13 mouse cellular contexts compared by ENCODE assay signal in the genomic region with DNA sequence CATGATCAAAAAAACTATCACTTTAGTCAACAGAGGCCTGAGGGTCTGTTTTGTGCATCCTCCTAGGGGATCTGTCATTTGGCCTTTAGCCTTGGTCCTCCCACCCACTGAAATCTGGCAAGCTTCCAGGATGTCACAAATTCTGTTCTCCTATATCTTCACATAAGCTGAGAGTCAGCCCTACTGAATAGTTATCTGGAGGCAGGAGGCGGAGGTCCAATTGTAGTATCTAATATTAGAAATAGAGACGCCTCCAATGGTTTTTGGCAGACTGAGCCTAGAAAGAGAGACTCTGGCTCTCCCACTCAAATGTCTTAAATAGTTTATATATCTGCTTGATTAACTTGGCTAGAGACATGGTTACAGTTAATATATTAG.
DNase-seq lines count a peak whose midpoint lies in the region; ATAC-seq and TF ChIP-seq lines count a peak whose summit lies in the region.
"Had no signal": no experiment of that assay in that cellular context is flagged by ENCODE, and none has a peak within 500 bp of the region (broad histone marks: within the 10 kb centered on the region; RNA-seq: fewer than 3 reads in every experiment).

No protein-coding gene starts in this region.

- H3K36me3 ChIP-seq in kidney, postnatal 0 days (ENCODE audit: insufficient read depth, low read length) = no peaks in the 10 kb centered on the region
- no peaks in the 10 kb centered on the region for H3K36me3 ChIP-seq in hindbrain, embryonic 11.5 days (ENCODE audit: control insufficient read depth, insufficient read depth, low read length)
- H3K36me3 ChIP-seq: G1E; intestine, embryonic 15.5 days; liver, embryonic 13.5 days had no signal

- no peak for TF ChIP-seq POLR2A in cortical plate, adult 2 months (IDR thresholded peaks at IDR 0.05; ENCODE audit: extremely low read depth, insufficient read depth, low read length)

- no peaks in the 10 kb centered on the region for H3K9me3 ChIP-seq in kidney, postnatal 0 days (replicated peaks; ENCODE audit: low read length)
- no peaks in the 10 kb centered on the region for H3K9me3 ChIP-seq in hindbrain, embryonic 11.5 days (ENCODE audit: control insufficient read depth, low read length)
- H3K9me3 ChIP-seq: G1E; intestine, embryonic 15.5 days; liver, embryonic 13.5 days had no signal

- ATAC-seq in kidney, postnatal 0 days (replicated peaks; ENCODE audit: low FRiP score, low read depth) = peak; percentile 74; the same call in 1 of the 2 replicates
- ATAC-seq in hindbrain, embryonic 11.5 days (ENCODE audit: low FRiP score) = no peak
- ATAC-seq: intestine, embryonic 15.5 days had no signal

- H3K9ac ChIP-seq in kidney, postnatal 0 days (ENCODE audit: low read depth, low read length) = no peak overlapping the region
- H3K9ac ChIP-seq in hindbrain, embryonic 11.5 days (ENCODE audit: low read depth, low read length) = no peak overlapping the region
- H3K9ac ChIP-seq: intestine, embryonic 15.5 days; liver, embryonic 13.5 days had no signal

- 29% methylated on average over 2 of the region's 2 CpGs for WGBS in kidney, postnatal 0 days
- 85% methylated on average over 2 of the region's 2 CpGs for WGBS in hindbrain, embryonic 11.5 days

- TF ChIP-seq CTCF in kidney, postnatal 0 days (IDR thresholded peaks at IDR 0.05; ENCODE audit: low read depth) = no peak
- no peak for TF ChIP-seq CTCF in cortical plate, adult 2 months (IDR thresholded peaks at IDR 0.05; ENCODE audit: extremely low read depth, insufficient read depth, low read length)

- no peak overlapping the region for H3K27ac ChIP-seq in kidney, postnatal 0 days
- H3K27ac ChIP-seq in cortical plate, adult 2 months (ENCODE audit: insufficient read depth, low read length) = 0 out of 2 replicates have a peak overlapping the region, but pooled peaks have one; percentile 12
- H3K27ac ChIP-seq in hindbrain, embryonic 11.5 days (ENCODE audit: low read depth, low read length) = no peak overlapping the region
- H3K27ac ChIP-seq: intestine, embryonic 15.5 days; liver, embryonic 13.5 days had no signal

- no peaks in the 10 kb centered on the region for H3K4me1 ChIP-seq in kidney, postnatal 0 days (replicated peaks; ENCODE audit: insufficient read depth, low read length)
- H3K4me1 ChIP-seq in cortical plate, adult 2 months (ENCODE audit: control insufficient read depth, insufficient read depth, low read length) = no peaks in the 10 kb centered on the region
- H3K4me1 ChIP-seq in hindbrain, embryonic 11.5 days (replicated peaks; ENCODE audit: control insufficient read depth, insufficient read depth, low read length) = no peaks in the 10 kb centered on the region
- H3K4me1 ChIP-seq: intestine, embryonic 15.5 days; liver, embryonic 13.5 days had no signal

- no peaks in the 10 kb centered on the region for H3K27me3 ChIP-seq in kidney, postnatal 0 days (ENCODE audit: insufficient read depth, low read length)
- H3K27me3 ChIP-seq in hindbrain, embryonic 11.5 days (ENCODE audit: control insufficient read depth, insufficient read depth, low read length) = no peaks in the 10 kb centered on the region
- H3K27me3 ChIP-seq: intestine, embryonic 15.5 days; liver, embryonic 13.5 days had no signal

- H3K4me3 ChIP-seq in kidney, postnatal 0 days (replicated peaks; ENCODE audit: low read depth, low read length) = no peak overlapping the region
- no peak overlapping the region for H3K4me3 ChIP-seq in cortical plate, adult 2 months (ENCODE audit: insufficient read depth, low read length)
- no peak overlapping the region for H3K4me3 ChIP-seq in hindbrain, embryonic 11.5 days (ENCODE audit: low read depth, low read length)
- H3K4me3 ChIP-seq: intestine, embryonic 15.5 days; liver, embryonic 13.5 days had no signal

- no peak overlapping the region for H3K4me2 ChIP-seq in kidney, postnatal 0 days (ENCODE audit: low read length)
- H3K4me2 ChIP-seq in hindbrain, embryonic 11.5 days (replicated peaks; ENCODE audit: low read depth, low read length) = no peak overlapping the region
- H3K4me2 ChIP-seq: intestine, embryonic 15.5 days; liver, embryonic 13.5 days had no signal

- DNase-seq in kidney, postnatal 0 days (ENCODE audit: low spot score) = peak; percentile 82
- DNase-seq in kidney, adult 9 months = no peak
- peak; percentile 72 for DNase-seq in brain, adult 2 months (ENCODE audit: low read depth, low spot score)
- peak; percentile 28 to 44 for DNase-seq in left cerebral cortex, adult 9 months (ENCODE audit: low spot score in 2 of 2)
- no peak for DNase-seq in thymus, postnatal 10 days (ENCODE audit: low spot score in 2 of 2)
- DNase-seq in hindbrain, embryonic 11.5 days (ENCODE audit: low spot score) = no peak
- DNase-seq in neural tube, embryonic 10.5 days (ENCODE audit: extremely low spot score, low spot score) = no peak
- DNase-seq: adrenal gland, adult 2 months; cerebellum, postnatal 25 days; liver, embryonic 13.5 days had no signal

Comparison
In these comparisons a context has a peak if more than half of its experiments do, and no peak if none do; other contexts are left out.
1. DNase-seq: peak in kidney, postnatal 0 days (single experiment), brain, adult 2 months (single experiment) and left cerebral cortex, adult 9 months (2 of 2); none in kidney, adult 9 months (single experiment), thymus, postnatal 10 days (0 of 2), hindbrain, embryonic 11.5 days (single experiment) and neural tube, embryonic 10.5 days (single experiment).